Mouse (Mus musculus) brain, embryonic 14.5 days (tissue): ENCODE measurements at regions not wholly inside any gene's neighbourhood (a gene's known extent, or its start where the extent isn't known, plus 50 kb on each side); places are given as distances from the start of the nearest gene placed in this dataset.

Experiments used
- CTCF ChIP-seq: fragments of 200-500 bp; IDR thresholded peaks from 2 replicates; pipeline ENCODE4 v1.5.1; 2012; ENCODE audit warnings: inconsistent platforms, mild to moderate bottlenecking, moderate library complexity, borderline replicate concordance; ENCODE audit not compliant: insufficient read depth, insufficient read length; ENCODE audit errors: extremely low read depth
- POLR2A ChIP-seq: fragments of 200-500 bp; IDR thresholded peaks from 2 replicates; pipeline ENCODE4 v1.6.1; 2012; ENCODE audit warnings: mild to moderate bottlenecking, inconsistent platforms, borderline replicate concordance; ENCODE audit not compliant: poor library complexity, insufficient read depth, insufficient read length, severe bottlenecking; ENCODE audit errors: extremely low read depth

GRCm38 (mm10) chr19:21138998-21139495 is 133.0 kb upstream of the Zfand5 start:
- TF ChIP-seq CTCF (no peak), POLR2A (no peak)
